ENCODE assay signal across 8 mouse cellular contexts in genomic region chr16:4756660-4757335, GRCm38 (mm10). TPM values are rescaled to one million over a fixed set of nuclear protein-coding genes. Genes with fewer than 3 reads are reported as not detected.
A peak's percentile ranks its signal among the peaks of the same experiment; 100 is the strongest.
DNase-seq lines count a peak whose midpoint lies in the region; ATAC-seq lines count a peak whose summit lies in the region.
"Not testable (repeated sequence)": the region's sequence is repeated elsewhere in the genome, so short reads cannot be mapped to it uniquely, and the experiment has no call there.

No protein-coding gene starts in this region.

- H3K4me1 ChIP-seq in embryonic facial prominence, embryonic 15.5 days, result not testable (repeated sequence)
- peaks cover 13% of the 10 kb centered on the region for H3K4me1 ChIP-seq in heart, embryonic 10.5 days

- peak overlapping the region; percentile 71 for H3K27ac ChIP-seq in embryonic facial prominence, embryonic 15.5 days (replicated peaks)
- peak overlapping the region; percentile 86 for H3K27ac ChIP-seq in heart, embryonic 10.5 days

- peak; percentile 76 for ATAC-seq in embryonic facial prominence, embryonic 15.5 days (ENCODE audit: insufficient number of reproducible peaks, low FRiP score, low TSS enrichment, low read depth)
- ATAC-seq in inflammation-experienced regulatory T-cells, adult 6 months, result peak; percentile 64
- peak; percentile 81 for ATAC-seq in megakaryocyte progenitor cell, adult 5-6 weeks (replicated peaks; ENCODE audit: poor library complexity)
- ATAC-seq in neutrophil, adult 5-6 weeks (ENCODE audit: extremely low read depth, insufficient number of reproducible peaks, low FRiP score, poor library complexity, severe bottlenecking), result peak; percentile 72

- H3K27me3 ChIP-seq in embryonic facial prominence, embryonic 15.5 days; heart, embryonic 10.5 days (ENCODE audit: insufficient read depth, poor library complexity, severe bottlenecking): not testable (repeated sequence)

- peak; percentile 28 to 39 for DNase-seq in B cell, adult 2 months
- peak; percentile 31 for DNase-seq in c-Kit-positive CD71-positive TER-119-negative erythroid progenitor cells, embryonic 14.5 days (ENCODE audit: low read depth)
- DNase-seq in heart, embryonic 10.5 days (ENCODE audit: low spot score), result not testable (repeated sequence)
- peak; percentile 20 for DNase-seq in liver

- 1% methylated on average over 38 of the region's 42 CpGs for WGBS in embryonic facial prominence, embryonic 15.5 days
- 3% methylated on average over 40 of the region's 42 CpGs for WGBS in heart, embryonic 10.5 days

- H3K4me2 ChIP-seq in embryonic facial prominence, embryonic 15.5 days (replicated peaks), result peak overlapping the region; percentile 38

- H3K9ac ChIP-seq in embryonic facial prominence, embryonic 15.5 days, result peak overlapping the region; percentile 9; the same call in 1 of the 2 replicates

- not testable (repeated sequence) for H3K9me3 ChIP-seq in embryonic facial prominence, embryonic 15.5 days (replicated peaks); heart, embryonic 10.5 days

- not testable (repeated sequence) for H3K36me3 ChIP-seq in embryonic facial prominence, embryonic 15.5 days; heart, embryonic 10.5 days

- H3K4me3 ChIP-seq in embryonic facial prominence, embryonic 15.5 days (replicated peaks), result peak overlapping the region; percentile 40
- H3K4me3 ChIP-seq in heart, embryonic 10.5 days, result peak overlapping the region; percentile 57

RNA-seq across cellular contexts. Expression of gene Hmox2, which starts 30.6 kb away (rescaled TPM):
- polyA plus RNA-seq in embryonic facial prominence, embryonic 15.5 days (2015; fragmentation: Nextera tagmentation; extraction: Ambion mirVana), result 100 and 101 TPM in 2 replicates
- 101 and 104 TPM in 2 replicates for polyA plus RNA-seq in heart, embryonic 10.5 days (2016; fragmentation: Nextera tagmentation; extraction: Ambion mirVana)
- 100 to 1,000 TPM in 2 of 3 experiments, 10 to 100 TPM in 1; 97.9 to 114 (median 103) TPM for polyA plus RNA-seq in inflammation-experienced regulatory T-cells, adult 6 months (2017; shearing (Covaris generic))
- total RNA-seq in megakaryocyte progenitor cell, adult 5-6 weeks (2015), result 68.6 and 81.1 TPM in 2 replicates
- total RNA-seq in megakaryocyte progenitor cell, adult 5-6 weeks (2017), result 74.7 and 78.8 TPM in 2 replicates
- 70.6 and 97.2 TPM in 2 replicates for total RNA-seq in neutrophil, adult 5-6 weeks (2017)

RNA-seq across cellular contexts. Expression of gene Cdip1, which starts 33.3 kb away (rescaled TPM):
- 90.6 and 96.6 TPM in 2 replicates for polyA plus RNA-seq in embryonic facial prominence, embryonic 15.5 days (2015; fragmentation: Nextera tagmentation; extraction: Ambion mirVana)
- polyA plus RNA-seq in heart, embryonic 10.5 days (2016; fragmentation: Nextera tagmentation; extraction: Ambion mirVana), result 121 and 152 TPM in 2 replicates
- polyA plus RNA-seq in inflammation-experienced regulatory T-cells, adult 6 months (2017; shearing (Covaris generic)), result 10 to 100 TPM; 15.0 to 43.1 (median 36.6) TPM
- 10.3 and 12.2 TPM in 2 replicates for total RNA-seq in megakaryocyte progenitor cell, adult 5-6 weeks (2015)
- 10.7 and 11.5 TPM in 2 replicates for total RNA-seq in megakaryocyte progenitor cell, adult 5-6 weeks (2017)
- 22.6 and 23.4 TPM in 2 replicates for total RNA-seq in neutrophil, adult 5-6 weeks (2017)

RNA-seq across cellular contexts. Expression of gene Nmral1, which starts 37.6 kb away (rescaled TPM):
- polyA plus RNA-seq in embryonic facial prominence, embryonic 15.5 days (2015; fragmentation: Nextera tagmentation; extraction: Ambion mirVana), result 51.3 and 52.5 TPM in 2 replicates
- polyA plus RNA-seq in heart, embryonic 10.5 days (2016; fragmentation: Nextera tagmentation; extraction: Ambion mirVana), result 63.3 and 97.6 TPM in 2 replicates
- 10 to 100 TPM; 10.0 to 36.5 (median 16.6) TPM for polyA plus RNA-seq in inflammation-experienced regulatory T-cells, adult 6 months (2017; shearing (Covaris generic))
- total RNA-seq in megakaryocyte progenitor cell, adult 5-6 weeks (2015), result 61.8 and 64.7 TPM in 2 replicates
- 65.5 and 70.5 TPM in 2 replicates for total RNA-seq in megakaryocyte progenitor cell, adult 5-6 weeks (2017)
- 12.0 and 12.3 TPM in 2 replicates for total RNA-seq in neutrophil, adult 5-6 weeks (2017)
